Mouse (Mus musculus) olfactory bulb, adult 2 months (tissue): Measurements from ENCODE around the gene Il12rb1.

Experiments
- CTCF ChIP-seq: fragments of 200-500 bp; IDR thresholded peaks from 2 replicates; pipeline ENCODE4 v1.5.1; 2012; ENCODE audit warnings: low read depth, mild to moderate bottlenecking, low read length, moderate library complexity; ENCODE audit not compliant: insufficient read depth
- POLR2A ChIP-seq: fragments of 200-500 bp; IDR thresholded peaks from 2 replicates; pipeline ENCODE4 v1.6.1; 2012; ENCODE audit warnings: mild to moderate bottlenecking, low read depth, low read length, moderate library complexity; ENCODE audit not compliant: insufficient read depth

DNA sequence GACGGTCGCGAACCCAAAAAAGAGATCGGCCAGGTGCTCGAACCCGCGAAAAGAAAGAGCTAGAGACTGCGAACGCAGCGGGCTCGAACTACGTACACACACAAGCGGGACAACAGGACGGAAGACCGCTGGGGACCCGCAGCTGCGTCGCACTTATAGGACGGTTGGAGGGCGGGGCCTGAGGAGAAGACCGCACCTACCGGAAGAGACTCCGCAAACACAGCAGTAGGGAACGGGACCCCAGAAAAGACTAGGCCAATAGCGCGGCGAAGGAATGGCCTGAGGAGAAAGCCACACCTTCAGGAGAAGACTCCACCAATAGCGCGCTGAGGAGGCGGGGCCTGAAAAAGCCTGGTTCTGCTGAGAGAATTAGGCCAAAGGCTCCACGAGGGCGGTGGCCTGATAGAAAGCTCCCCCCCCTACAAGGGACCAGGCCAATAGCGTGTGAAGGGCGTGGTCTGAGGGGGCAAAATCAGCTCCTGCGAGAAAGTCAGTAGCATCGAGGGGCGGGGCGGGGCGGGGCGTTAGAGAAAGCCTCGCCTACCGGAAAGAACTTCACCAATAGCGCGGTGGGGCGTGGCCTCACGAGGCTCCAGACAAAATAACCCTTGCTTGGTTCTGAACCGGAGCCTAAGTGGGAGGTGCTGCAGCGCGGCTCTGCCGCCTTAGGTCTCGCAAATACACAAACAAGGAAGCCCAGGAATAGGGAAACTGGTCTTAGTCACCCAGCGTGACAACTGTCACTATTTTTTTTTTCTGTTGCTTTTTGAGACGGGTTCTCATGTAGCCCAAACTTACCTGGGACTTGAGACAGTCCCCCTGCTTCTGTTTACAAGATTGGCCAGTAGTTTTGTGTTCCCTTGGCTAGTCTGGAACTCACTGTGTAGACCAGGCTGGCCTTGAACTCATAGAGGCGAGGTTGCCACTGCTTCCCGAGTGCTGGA is 31.4 kb downstream of the Il12rb1 start, which contains the start of gene Arrdc2:
- TF ChIP-seq CTCF (no peak), POLR2A (peak; percentile 90)
